Mouse (Mus musculus) lung, postnatal 10 days (tissue): ENCODE results near the gene Pdcd11.
"Not testable (repeated sequence)": the region's sequence is repeated elsewhere in the genome, so short reads cannot be mapped to it uniquely, and the experiment has no call there.

Experiments used
- DNase-seq: peaks from one replicate; pipeline ENCODE4 v3.0.0; 2021

Gene Pdcd11

DNA sequence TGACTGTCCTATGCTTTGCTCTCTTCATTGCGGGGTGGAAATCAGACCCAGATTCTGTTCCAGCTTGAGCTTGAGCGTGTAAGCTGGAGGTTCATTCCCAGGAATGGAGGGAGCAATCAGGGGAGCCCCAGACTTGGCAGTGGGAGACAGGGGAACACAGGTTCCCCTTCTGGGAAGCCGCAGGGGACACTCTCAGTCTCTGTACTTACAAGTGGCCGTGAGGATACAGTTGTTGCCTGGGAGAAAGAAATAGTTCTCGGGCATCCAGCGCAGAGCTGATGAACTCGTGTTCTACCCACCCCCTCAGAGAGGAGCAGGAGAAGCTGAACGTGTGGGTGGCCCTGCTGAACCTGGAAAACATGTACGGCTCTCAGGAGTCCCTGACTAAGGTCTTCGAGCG lies 38.3 kb downstream of the Pdcd11 start:
- no peak for DNase-seq

DNA sequence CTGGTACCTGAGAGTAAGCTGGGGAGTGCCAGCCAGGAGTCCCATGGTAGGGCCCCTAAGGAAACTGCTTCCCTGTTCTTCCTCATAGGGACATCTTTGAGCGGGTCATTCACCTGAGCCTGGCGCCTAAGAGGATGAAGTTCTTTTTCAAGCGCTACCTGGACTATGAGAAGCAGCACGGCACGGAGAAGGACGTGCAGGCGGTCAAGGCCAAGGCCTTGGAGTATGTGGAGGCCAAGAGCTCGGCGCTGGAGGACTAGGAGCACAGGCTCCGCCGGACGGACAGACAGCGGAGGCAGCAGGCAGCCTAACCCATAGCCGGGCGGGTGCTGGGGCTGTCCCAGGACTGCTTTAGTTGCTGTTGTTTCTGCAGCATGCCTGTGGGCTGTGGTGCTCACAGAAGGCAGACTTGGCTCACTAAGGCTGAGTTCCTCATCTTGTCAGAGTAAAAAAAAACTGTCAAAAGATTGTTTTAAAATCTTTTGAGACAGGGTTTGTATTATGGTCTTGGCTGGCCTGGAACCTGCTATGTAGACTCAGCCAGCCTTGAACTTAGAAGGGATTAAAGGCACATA lies 40.1 kb downstream of the Pdcd11 start:
- no peak for DNase-seq

DNA sequence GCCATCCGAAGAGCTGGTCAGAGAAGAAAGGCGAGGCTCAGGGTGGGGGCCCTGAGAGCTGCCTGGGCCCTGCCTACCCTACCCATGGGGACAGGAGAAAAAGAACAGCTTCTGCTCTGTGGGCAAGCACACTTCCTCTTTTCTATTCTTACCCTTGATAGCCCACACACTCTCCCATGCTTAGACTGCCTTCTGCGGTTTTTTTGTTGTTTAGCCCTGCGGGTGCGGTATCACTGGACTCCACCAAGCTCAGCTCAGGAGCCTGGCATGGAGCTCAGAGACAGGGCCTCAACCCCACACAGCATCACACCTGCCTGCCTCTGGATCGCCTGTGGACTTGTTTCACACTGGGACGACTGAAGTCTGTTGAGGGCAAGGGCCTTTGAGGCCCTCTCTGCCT lies 42.6 kb downstream of the Pdcd11 start:
- no peak for DNase-seq

DNA sequence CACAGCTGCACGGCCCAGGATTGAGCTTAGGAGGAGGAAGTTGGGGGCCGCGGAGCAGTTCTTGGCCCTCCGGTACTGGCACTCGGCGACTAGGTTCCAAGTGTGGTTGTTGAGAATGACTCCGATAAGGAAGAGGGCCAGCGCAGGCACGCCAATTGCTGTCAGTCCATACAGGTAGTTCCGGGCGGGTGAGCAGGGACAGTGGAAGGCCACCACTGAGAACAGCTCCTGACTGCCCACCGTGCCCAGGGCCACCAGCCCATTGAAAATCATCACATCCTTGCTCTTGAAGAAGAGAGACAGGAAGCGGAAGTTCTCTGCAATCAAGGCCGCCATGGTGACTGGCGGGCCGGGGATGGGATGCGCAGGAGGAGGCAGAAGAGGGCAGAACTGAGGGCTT lies 45.0 kb downstream of the Pdcd11 start:
- DNase-seq, result no peak

DNA sequence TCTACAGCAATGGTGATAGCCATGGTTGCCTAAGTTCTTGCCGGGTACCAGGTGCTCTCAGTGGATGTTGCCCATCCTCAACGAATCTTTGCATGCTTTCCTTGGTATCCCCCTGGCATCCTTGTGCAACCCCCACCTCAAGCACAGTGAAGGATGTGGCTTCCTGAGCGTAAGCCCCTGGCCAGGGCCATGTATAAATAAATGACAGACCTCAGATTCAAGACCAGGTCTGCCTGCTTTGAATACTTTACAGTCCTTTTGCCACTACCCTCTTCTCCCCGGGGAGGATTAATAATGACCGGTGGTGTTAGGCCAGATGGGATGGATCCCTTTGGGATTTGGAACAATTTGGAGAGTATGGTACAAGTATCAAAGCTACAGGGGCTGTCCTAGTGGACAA lies 45.6 kb downstream of the Pdcd11 start:
- no peak for DNase-seq

DNA sequence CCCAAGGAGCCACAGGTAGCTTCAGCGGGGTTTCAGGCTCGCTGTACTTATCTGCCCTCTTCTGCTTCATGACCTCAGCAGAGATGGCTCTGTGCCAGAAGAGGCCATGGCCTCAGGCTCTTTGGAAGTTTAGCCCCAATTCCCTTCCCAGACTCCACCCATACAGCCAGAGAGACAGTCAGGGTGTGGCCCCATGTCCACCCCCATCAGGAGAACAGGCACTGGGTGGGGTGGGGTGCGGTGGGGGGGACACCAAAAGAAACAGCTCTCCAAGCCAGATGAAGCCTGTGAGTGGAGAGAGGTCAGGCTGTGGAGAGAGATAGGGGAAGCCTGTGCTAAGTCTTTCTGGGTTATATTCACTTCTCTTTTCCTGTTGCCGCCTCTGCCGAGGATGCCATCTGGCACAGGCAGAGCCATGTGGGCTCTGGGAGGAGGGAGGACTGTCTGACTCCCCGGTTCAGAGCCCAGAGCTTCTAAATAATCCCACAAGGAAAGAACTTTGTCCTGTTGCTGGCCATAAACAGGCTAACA lies 46.5 kb downstream of the Pdcd11 start:
- peak; percentile 68 for DNase-seq

DNA sequence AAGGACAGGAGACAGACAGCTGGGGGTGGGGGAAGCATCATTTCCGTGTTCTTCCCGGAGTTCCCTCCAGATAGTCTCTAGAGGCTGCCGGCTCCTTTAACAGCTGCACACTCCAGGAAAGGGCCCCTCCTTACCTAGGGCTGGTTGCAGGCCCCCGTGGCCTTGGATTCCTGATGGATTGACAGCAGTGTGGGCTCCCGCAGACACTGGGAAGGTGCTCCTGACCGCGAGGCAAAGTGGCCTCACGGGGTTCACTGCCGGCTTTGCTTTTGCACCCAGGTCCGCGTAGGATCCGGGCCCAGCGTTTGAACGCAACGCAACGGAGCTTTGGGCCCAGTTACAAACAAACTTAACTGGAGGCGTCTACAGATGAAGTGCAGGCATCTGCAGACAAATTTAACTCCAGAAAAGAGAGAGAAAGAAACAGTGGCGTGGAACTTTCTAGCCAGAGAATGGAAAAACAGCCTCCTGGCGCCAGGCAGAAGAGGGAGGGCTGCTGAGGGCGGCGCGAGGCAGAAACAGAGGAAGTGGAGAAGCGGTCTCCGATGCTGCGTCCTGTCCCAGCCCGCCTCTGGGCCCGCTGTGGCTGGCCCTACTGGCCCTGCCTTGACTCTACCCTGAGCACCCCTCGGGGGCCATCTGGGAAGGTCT lies 47.3 kb downstream of the Pdcd11 start, which contains the start of gene Calhm2:
Gene Calhm2 (minus strand): TSS at position 524 of the 651 bp plus-strand sequence.
- DNase-seq, result peak; percentile 84

DNA sequence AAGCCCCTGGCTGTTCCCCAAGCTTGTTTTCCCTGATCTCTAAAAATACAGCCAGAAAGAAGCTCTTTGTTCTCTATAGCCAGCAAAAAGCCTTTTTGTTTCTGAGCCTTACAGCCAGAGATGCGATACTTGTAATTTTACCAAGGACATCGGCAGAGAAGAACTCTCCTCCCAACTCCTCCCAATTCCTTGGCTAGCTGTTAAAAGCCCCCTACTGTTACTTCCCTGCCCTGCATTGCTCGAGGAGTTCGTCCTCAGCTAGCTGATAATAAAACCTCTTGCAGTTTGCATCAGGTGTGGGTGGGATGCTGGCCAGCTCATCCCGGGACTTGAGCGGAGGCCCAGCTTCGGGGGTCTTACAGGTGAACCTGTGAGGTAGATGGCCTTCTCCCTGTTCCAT lies 49.0 kb downstream of the Pdcd11 start:
- DNase-seq, result not testable (repeated sequence)

DNA sequence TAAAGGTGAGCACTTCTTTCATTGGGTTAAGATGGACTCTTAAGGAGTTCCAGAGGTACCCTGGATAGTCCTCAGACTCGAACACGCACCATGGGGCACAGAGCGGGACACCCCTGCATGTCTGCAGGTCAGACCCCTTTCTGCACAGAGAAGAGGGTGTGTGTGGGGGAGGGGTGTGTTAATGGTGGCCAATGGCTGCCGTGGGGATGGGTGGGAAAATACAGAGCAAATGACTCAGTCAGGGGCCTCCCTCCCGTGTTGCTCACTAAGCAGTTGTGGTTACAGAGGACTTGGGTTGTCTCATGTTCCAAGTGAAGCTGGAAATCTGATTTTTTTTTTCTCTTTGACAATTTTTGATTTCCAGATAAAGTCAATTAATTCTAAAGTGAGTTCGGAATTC lies 51.9 kb downstream of the Pdcd11 start:
- DNase-seq, result no peak

DNA sequence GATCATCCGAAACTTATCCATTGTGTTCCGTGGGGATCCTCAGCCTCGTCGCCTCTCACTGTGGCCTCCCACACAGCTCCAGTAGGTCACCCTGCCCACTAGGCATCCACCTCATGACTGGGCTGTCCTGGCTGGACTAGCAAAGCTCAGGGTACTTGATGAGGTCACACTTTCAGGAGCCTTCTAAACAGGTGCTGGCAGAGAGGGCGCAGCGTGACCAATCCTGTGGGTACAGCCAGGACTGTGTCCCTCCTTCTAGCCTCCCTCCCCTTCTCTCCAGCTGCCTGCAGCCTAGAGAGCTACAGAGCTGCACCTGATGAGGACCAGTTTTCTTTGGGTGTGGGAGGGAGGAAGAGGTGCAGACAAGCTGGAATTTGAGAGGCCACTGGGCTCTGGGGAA lies 53.6 kb downstream of the Pdcd11 start, which contains the start of gene Calhm1:
Gene Calhm1 (minus strand): TSS at position 101 of the 400 bp plus-strand sequence.
- no peak for DNase-seq

DNA sequence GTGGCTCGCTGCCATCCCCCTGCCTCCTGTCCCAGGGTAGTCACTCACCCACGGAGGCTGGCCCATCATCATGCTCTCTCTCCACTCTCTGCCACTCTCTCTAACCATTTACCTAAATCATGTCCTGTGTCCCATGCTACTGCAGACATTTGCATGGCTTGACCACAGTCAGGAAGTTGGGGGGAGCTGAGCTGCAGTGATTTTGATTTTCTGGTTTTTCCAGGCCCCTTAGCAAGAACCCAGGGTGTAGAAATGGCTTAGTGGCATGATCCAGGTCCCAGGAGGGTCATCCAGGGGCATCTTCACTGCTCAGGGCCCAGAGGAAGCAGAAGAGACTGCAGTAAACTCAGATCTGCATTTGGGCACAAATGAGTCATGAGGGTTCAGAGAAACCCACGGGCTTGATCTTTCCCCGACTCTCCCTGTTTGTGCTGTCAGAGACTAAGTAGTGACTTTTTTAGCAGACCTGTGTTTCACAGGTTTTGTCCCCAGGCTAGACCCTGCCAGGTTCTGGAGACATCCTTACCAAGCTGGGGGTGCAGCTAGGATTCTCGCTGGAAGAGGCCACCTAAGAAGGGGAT lies 57.8 kb downstream of the Pdcd11 start:
- no peak for DNase-seq

DNA sequence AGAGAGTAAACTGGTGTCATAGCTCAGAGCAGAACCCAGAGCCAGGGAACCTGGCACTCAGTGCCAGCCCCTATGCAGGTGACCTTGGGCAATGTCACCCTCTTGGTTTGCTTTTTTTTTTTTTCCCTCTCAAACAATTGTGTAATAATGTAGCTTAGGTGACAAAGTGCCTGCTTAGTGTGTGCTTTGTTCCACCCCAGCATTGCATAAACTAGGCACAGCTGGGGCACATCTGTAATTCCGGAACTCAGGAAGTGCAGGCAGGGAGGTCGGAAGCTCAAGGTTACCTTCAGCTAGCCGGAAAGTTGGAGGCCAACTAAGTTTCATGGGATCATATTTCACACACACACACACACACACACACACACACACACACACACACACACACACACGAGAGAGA lies 59.3 kb downstream of the Pdcd11 start:
- DNase-seq, result no peak

DNA sequence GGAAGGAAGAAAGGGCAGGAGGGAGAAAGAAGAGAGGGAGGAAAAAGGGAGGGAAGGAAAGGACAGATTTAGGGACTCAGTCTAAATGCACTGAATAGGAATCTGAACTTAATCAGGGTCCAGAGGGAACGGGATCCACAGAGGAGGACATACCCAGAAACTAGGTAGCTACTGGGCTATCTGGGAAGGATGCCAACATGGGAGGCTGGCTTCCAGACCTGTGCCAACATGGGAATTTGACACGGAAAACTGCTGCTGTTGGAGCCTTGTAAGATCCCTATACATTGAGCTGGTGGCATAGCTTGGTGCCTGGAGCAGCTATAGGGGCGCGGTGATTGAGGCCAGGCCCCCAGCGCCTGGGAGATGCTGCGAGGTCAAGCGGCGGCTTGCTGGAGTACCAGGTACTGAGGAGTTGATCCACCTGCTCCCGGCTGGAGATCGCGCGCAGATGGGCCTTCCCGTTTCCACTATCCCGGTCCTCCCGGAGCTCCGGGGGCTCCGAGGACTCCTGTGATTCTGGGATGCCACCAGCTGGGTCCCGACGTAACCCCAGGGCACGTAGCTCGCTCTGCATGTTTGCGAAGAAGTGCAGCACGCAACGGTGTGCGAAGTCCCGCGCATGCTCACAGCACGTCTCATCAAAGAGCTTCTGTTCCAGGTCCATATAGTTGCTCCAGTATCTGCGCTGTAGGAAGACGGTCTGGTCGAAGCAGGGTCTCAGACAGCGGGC lies 60.9 kb downstream of the Pdcd11 start:
- DNase-seq, result no peak

DNA sequence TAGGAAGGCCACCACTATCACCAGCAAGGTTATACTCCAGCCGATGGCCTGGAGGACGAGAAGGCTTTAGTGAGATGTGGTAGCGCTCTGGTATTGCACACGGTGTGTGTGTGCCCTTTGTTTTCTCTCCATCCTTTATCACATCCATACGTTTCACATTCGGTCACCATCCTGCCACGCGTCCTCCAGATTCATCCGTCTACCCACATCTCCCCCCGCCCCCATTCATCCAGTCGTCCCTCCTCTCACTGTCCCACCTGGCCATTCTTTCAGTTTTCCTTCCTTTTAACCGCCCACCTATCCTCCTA lies 61.4 kb downstream of the Pdcd11 start:
- no peak for DNase-seq

DNA sequence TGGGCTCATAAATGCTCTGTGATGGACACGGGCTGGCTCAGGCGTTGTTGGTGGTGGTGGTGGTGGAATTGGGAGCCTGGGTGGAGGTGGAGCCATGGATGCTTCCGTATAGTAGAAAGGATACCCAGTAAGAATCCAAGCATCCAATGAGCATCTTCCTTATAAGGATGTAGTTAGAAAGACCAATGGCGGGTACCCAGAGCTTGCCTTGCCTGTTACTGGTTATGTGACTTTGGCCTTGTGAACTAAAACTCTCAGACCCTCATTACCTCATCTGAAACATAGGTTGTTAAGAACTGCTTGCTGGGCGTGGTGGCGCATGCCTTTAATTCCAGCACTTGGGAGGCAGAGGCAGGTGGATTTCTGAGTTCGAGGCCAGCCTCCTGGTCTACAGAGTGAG lies 63.2 kb downstream of the Pdcd11 start:
- DNase-seq, result no peak

DNA sequence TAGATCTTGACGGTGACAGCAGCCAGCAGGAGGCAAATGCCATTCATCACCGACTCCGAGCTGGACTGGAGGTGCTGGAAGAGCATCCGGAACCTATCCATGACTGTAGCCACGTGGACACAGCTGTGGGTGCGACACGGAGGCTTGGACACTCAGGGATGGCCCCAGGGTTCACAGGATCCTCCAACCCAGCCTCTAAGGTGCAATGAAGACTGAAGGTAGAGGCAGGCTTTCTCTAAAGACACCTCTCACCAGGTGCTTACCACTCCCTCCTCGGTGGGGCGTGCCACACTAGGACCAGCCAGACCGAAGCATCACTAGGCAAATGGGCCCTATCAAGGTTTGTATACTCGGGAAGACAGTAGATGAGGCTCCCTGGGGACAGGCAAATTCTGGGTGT lies 67.1 kb downstream of the Pdcd11 start, which contains the start of gene Calhm3:
Gene Calhm3 (minus strand): TSS at position 101 of the 400 bp plus-strand sequence.
- DNase-seq, result no peak

DNA sequence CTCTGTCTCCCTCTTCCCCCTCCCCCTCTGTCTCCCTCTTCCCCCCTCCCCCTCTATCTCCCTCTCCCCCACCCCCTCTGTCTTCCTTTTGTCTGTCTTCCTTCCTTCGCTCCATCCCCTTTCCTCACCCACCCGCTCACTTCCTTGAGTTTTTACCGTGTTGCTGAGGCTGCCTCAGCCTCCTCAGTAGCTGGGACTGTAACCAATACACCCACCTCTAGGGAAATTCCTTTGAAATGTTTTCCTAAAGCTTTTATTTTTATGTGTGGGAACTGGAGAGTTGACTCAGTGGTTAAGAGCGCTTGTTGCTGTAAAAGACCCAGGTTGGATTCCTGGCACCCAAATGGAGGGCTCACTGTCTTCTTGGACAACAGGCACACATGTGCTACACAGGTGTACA lies 71.1 kb downstream of the Pdcd11 start:
- no peak for DNase-seq

DNA sequence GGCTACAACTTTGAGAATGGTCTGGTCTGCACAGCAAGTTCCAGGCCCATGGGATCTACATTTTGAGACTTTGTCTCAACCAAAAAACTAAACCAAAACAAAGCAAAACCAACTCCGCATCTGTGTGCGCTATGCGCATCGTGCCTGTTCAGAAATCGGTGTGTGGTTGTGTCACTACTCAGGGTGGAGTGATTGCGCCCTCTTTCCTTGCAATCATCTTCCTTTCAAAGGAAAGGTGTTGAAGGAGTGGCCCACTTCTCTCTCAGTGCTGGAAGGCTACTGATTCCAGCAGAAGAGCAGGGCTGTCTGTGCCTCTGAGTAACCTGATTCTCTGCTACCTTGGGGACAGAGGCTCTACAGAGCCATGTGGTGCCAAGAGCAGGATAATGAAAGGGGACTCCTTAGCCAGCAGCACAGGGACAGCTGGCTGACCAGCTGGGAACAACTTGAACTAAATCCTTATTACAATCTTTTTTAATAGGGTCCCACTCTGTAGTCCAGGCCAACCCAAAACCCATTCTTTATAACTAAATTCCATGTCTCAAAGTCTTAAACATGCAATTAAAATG lies 72.7 kb downstream of the Pdcd11 start:
- DNase-seq, result no peak

DNA sequence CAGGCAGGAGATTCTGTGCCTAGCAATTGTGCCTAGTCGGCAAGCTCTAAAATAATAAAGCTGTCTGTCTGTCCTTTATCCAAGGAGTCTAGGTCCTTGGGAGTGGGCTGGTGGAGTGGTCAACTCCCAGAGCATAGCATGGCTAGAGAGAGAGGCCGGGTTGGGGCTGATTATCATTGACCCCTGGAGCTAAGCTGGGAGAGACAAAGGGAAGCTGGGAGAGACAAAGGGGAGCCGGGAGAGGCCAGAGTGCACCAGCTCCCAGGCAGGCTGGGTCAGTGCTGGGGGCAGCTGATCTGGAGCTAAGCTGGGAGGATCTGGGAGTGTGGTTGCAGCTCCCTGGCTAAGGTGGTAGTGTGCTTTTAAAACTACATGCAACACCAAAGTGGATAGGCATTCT lies 76.2 kb downstream of the Pdcd11 start:
- no peak for DNase-seq

DNA sequence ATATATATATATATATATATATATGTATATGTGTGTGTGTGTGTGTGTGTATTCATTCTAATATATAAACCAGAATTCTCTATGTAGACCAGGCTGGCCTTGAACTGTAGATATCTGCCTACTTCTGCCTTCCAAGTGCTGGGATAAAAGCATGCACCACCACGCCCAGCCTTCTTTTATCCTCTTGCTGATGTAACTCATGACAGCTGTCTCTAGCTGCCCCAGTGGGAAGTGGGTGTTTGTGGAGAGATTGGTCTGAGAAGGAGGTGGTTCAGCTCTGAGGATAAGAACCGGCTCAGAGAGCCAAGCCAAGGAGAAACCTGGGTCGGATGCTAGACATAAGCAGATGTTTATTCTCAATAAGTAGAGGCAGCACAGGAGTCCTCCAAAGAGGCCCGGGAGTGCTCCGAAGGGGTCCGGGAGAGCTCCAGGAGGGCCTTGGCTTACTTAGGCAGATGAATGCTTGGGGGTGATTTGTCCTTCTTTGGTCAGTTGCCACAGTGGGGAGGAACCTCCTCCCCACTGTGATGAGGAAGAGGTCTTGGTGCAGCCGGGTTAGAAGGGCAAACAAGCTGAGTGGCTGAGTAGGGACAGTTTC lies 77.1 kb downstream of the Pdcd11 start:
- no peak for DNase-seq

DNA sequence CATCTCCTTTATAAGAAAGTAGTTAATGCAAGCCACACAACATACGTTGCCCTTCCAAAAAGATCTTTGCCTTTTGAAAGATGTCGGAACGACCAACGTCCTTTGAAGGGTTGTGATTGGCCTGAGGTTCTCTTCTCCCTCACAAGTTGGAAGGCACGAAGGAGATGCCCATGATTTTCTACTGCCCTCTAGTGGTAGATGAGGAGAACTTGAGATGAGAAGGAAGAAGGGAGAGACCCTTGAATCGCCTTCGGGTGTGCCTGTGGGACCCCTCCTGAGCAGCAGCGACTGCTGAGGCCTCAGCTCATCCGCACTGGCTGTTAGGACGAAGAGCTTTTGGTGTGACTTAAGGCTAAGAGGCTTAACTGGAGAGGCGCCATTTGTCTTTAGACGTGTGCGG lies 77.7 kb downstream of the Pdcd11 start:
- peak; percentile 50 for DNase-seq

DNA sequence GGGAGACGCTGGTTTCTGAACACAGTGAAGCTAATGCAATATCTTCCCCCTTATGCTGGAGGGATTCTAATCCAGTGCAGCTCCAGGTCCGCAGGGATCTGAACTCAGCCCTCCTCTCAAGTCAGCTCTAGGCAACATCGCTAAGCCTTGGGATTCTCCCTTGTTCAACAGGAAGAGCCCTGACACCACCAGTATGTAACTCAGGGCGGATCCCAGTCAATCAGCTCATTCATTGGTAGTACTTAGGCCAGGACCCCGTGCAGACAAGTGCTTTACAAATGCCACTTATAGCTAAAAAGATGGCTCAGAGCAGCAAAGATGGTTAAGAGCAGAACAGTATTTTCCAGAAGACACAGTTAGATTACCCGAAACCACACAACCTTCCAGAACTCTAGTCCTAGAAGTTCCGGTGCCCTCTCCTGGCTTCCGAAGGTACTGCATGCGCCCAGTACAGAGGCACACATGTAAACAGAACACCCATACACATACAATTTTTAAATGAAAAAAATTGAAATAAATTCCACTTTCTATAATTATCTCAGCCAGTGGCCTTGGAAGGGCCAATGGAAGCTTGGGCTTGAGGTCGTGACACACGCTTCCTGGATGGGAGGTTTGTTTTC lies 78.3 kb downstream of the Pdcd11 start:
- DNase-seq, result peak; percentile 92

DNA sequence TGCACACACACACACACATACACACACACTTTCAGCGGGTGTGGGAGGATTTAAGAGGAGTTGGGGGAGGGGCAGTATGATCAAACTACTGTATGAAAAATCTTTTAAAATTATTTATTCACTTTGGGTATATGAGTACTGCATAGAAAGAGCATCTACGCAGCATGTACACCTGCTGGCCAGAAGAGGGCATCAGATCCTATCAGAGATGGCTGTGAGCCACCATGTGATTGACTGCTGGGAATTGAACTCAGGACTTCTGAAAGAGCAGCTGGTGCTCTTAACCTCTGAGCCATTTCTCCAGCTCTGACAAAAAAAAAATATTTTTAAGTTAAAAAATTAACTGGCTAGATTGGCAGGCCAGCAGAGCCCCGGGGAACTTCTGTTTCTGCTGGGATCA lies 83.9 kb downstream of the Pdcd11 start:
- peak; percentile 51 for DNase-seq
